ENCODE assay signal across 9 mouse cellular contexts in the genomic region with DNA sequence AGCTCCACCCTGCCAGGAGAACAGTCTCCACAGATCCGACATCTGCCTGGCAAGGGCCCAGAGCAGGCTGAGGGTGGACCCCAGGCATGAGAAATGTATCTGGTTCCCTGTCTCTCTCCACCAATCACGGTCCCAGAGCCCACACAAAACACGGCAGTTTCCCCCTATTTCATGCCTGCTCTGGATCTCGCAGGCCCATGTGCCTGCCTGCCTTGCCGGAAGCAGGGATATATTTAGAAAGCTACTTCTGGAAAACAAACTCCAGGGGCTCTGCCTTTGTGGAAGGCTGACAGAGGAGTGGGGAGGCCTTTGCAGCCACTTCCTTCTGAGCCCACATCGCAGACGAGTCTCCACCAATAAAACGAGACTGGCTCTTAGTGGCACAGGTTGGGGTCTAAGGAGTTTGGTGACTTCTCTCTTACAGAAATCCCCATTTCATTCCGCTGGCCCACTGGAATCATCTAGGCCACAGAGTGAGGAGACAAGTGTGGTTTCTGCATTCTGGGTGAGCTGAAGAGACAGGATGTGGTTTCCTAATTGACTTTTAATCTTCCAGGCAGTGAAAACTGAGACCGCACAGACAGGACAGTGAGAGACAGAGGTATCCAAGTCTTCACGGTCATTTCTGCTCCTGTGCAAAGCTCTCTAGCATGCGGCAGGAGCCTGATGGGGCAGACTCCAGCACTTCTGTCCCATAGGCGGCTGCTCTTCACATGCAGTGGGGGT. TPM values are rescaled to one million over a fixed set of nuclear protein-coding genes. Genes with fewer than 3 reads are reported as not detected.
DNase-seq lines count a peak whose midpoint lies in the region; ATAC-seq and TF ChIP-seq lines count a peak whose summit lies in the region.
"Had no signal": no experiment of that assay in that cellular context is flagged by ENCODE, and none has a peak within 500 bp of the region (broad histone marks: within the 10 kb centered on the region; RNA-seq: fewer than 3 reads in every experiment).

No protein-coding gene starts in this region.

- H3K4me3 ChIP-seq in intestine, embryonic 14.5 days (ENCODE audit: low read depth, low read length): no peak overlapping the region
- H3K4me3 ChIP-seq in intestine, postnatal 0 days (ENCODE audit: low read depth, low read length): no peak overlapping the region
- H3K4me3 ChIP-seq in heart, embryonic 12.5 days: no peak overlapping the region
- H3K4me3 ChIP-seq in liver, postnatal 0 days (ENCODE audit: low read depth, low read length): no peak overlapping the region
- H3K4me3 ChIP-seq: midbrain, embryonic 12.5 days had no signal

- TF ChIP-seq EP300 in liver, postnatal 0 days (IDR thresholded peaks at IDR 0.05; ENCODE audit: low read depth): no peak

- 30% methylated on average over 13 of the region's 13 CpGs for WGBS in intestine, embryonic 14.5 days
- WGBS in intestine, postnatal 0 days: 53% methylated on average over 13 of the region's 13 CpGs
- 27% methylated on average over 13 of the region's 13 CpGs for WGBS in heart, embryonic 12.5 days
- WGBS in liver, postnatal 0 days (ENCODE audit: insufficient replicate concordance): 25% methylated on average over 13 of the region's 13 CpGs

- H3K4me2 ChIP-seq in intestine, embryonic 14.5 days (ENCODE audit: low read length): 0 out of 2 replicates have a peak overlapping the region, but pooled peaks have one; percentile 5
- H3K4me2 ChIP-seq in intestine, postnatal 0 days (replicated peaks; ENCODE audit: low read depth): no peak overlapping the region
- peak overlapping the region; percentile 16 for H3K4me2 ChIP-seq in heart, embryonic 12.5 days
- H3K4me2 ChIP-seq in liver, postnatal 0 days (ENCODE audit: low read depth, low read length): no peak overlapping the region
- H3K4me2 ChIP-seq: midbrain, embryonic 12.5 days had no signal

- H3K36me3 ChIP-seq in intestine, embryonic 14.5 days (ENCODE audit: control insufficient read depth, insufficient read depth, low read length): no peaks in the 10 kb centered on the region
- H3K36me3 ChIP-seq in intestine, postnatal 0 days (ENCODE audit: control insufficient read depth, insufficient read depth): no peaks in the 10 kb centered on the region
- no peaks in the 10 kb centered on the region for H3K36me3 ChIP-seq in heart, embryonic 12.5 days
- no peaks in the 10 kb centered on the region for H3K36me3 ChIP-seq in liver, postnatal 0 days (replicated peaks; ENCODE audit: insufficient read depth, low read length)
- H3K36me3 ChIP-seq: midbrain, embryonic 12.5 days had no signal

- H3K9me3 ChIP-seq in intestine, embryonic 14.5 days (ENCODE audit: control insufficient read depth, low read length): no peaks in the 10 kb centered on the region
- H3K9me3 ChIP-seq in intestine, postnatal 0 days (ENCODE audit: control insufficient read depth): no peaks in the 10 kb centered on the region
- no peaks in the 10 kb centered on the region for H3K9me3 ChIP-seq in heart, embryonic 12.5 days (replicated peaks)
- H3K9me3 ChIP-seq in liver, postnatal 0 days (ENCODE audit: low read length): no peaks in the 10 kb centered on the region
- H3K9me3 ChIP-seq: midbrain, embryonic 12.5 days had no signal

- TF ChIP-seq CTCF in intestine, postnatal 0 days (IDR thresholded peaks at IDR 0.05; ENCODE audit: low read depth): no peak
- TF ChIP-seq CTCF in liver, postnatal 0 days (IDR thresholded peaks at IDR 0.05; ENCODE audit: low read depth): no peak

- H3K9ac ChIP-seq in intestine, embryonic 14.5 days (ENCODE audit: low read length): no peak overlapping the region
- H3K9ac ChIP-seq in intestine, postnatal 0 days (ENCODE audit: low read depth, low read length): no peak overlapping the region
- H3K9ac ChIP-seq in heart, embryonic 12.5 days: no peak overlapping the region
- H3K9ac ChIP-seq in liver, postnatal 0 days (replicated peaks): no peak overlapping the region
- H3K9ac ChIP-seq: midbrain, embryonic 12.5 days had no signal

- H3K27ac ChIP-seq in intestine, embryonic 14.5 days (ENCODE audit: low read depth): peak overlapping the region; percentile 83
- H3K27ac ChIP-seq in intestine, postnatal 0 days (ENCODE audit: low read depth, low read length): no peak overlapping the region; the same call in 1 of the 2 replicates
- H3K27ac ChIP-seq in heart, embryonic 12.5 days (ENCODE audit: poor library complexity, severe bottlenecking): peak overlapping the region; percentile 81
- 0 out of 2 replicates have a peak overlapping the region, but pooled peaks have one; percentile 7 for H3K27ac ChIP-seq in liver, postnatal 0 days (ENCODE audit: low read depth)
- H3K27ac ChIP-seq: midbrain, embryonic 12.5 days had no signal

- H3K4me1 ChIP-seq in intestine, embryonic 14.5 days (replicated peaks; ENCODE audit: control insufficient read depth, insufficient read depth, low read length): peaks cover 18% of the 10 kb centered on the region
- no peaks in the 10 kb centered on the region; the same call in 1 of the 2 replicates for H3K4me1 ChIP-seq in intestine, postnatal 0 days (replicated peaks; ENCODE audit: control insufficient read depth, insufficient read depth, low read length)
- H3K4me1 ChIP-seq in heart, embryonic 12.5 days (replicated peaks): peaks cover 28% of the 10 kb centered on the region
- H3K4me1 ChIP-seq in liver, postnatal 0 days (ENCODE audit: insufficient read depth): no peaks in the 10 kb centered on the region

- ATAC-seq in intestine, embryonic 14.5 days (replicated peaks; ENCODE audit: low FRiP score, low TSS enrichment, low read depth): peak; percentile 64; the same call in 1 of the 2 replicates
- ATAC-seq in intestine, postnatal 0 days: no peak
- peak; percentile 74 for ATAC-seq in heart, embryonic 12.5 days (ENCODE audit: insufficient number of reproducible peaks, low FRiP score)
- peak; percentile 38; the same call in 1 of the 2 replicates for ATAC-seq in liver, postnatal 0 days

- no peaks in the 10 kb centered on the region for H3K27me3 ChIP-seq in intestine, embryonic 14.5 days (replicated peaks; ENCODE audit: control insufficient read depth, insufficient read depth, low read length)
- H3K27me3 ChIP-seq in intestine, postnatal 0 days (replicated peaks; ENCODE audit: control insufficient read depth, insufficient read depth, low read length): no peaks in the 10 kb centered on the region
- H3K27me3 ChIP-seq in heart, embryonic 12.5 days (replicated peaks): no peaks in the 10 kb centered on the region
- no peaks in the 10 kb centered on the region for H3K27me3 ChIP-seq in liver, postnatal 0 days (ENCODE audit: insufficient read depth, low read length)
- H3K27me3 ChIP-seq: midbrain, embryonic 12.5 days had no signal

- peak; percentile 76 for DNase-seq in intestine, embryonic 14.5 days (ENCODE audit: low spot score)
- DNase-seq in embryo, embryonic 10.5 days (ENCODE audit: low spot score): peak; percentile 24
- peak; percentile 40 to 66 for DNase-seq in kidney, postnatal 25 days
- peak; percentile 34 for DNase-seq in liver, postnatal 0 days
- peak; percentile 68 for DNase-seq in right cerebral cortex, postnatal 14 days
- DNase-seq in thymus, postnatal 10 days (ENCODE audit: low spot score in 2 of 2): no peak

RNA-seq across cellular contexts. Expression of gene A930018P22Rik, which starts 54.6 kb away (rescaled TPM):
- not detected in 2 replicates for polyA plus RNA-seq in intestine, embryonic 14.5 days (2014; fragmentation: Nextera tagmentation; extraction: Ambion mirVana)
- 0.48 and 0.88 TPM in 2 replicates for polyA plus RNA-seq in intestine, postnatal 0 days (2015; fragmentation: Nextera tagmentation; extraction: Ambion mirVana)
- 0.36 and 0.55 TPM in 2 replicates for polyA plus RNA-seq in heart, embryonic 12.5 days (2016; fragmentation: Nextera tagmentation; extraction: Ambion mirVana)
- 0.70 and 1.3 TPM in 2 replicates for polyA plus RNA-seq in liver, postnatal 0 days (2015; fragmentation: Nextera tagmentation; extraction: Ambion mirVana)
- polyA plus RNA-seq: midbrain, embryonic 12.5 days had no signal

Comparison
In these comparisons a context has a peak if more than half of its experiments do, and no peak if none do; other contexts are left out.
1. H3K4me2 ChIP-seq: peak in intestine, embryonic 14.5 days (single experiment) and heart, embryonic 12.5 days (single experiment); none in intestine, postnatal 0 days (single experiment) and liver, postnatal 0 days (single experiment).
2. DNase-seq: peak in intestine, embryonic 14.5 days (single experiment), embryo, embryonic 10.5 days (single experiment), kidney, postnatal 25 days (2 of 2), liver, postnatal 0 days (single experiment) and right cerebral cortex, postnatal 14 days (single experiment); none in thymus, postnatal 10 days (0 of 2).